Mouse (Mus musculus) urinary bladder, adult 2 months (tissue): ENCODE data around the gene Efcab7. TPM values are rescaled to one million over a fixed set of nuclear protein-coding genes. Genes with fewer than 3 reads are reported as not detected.

Source experiments
- DNase-seq: peaks from one replicate; pipeline ENCODE4 v3.0.0; 2022; ENCODE audit warnings: low spot score
- polyA plus RNA-seq: library from polyadenylated mRNA; depleted of rRNA; stranded (reverse); fragments of >200 nt; gene quantifications from 2 replicates; pipeline ENCODE4 v1.2.3, GENCODE M21; 2012; rRNA removed

Efcab7 gene
- polyA plus RNA-seq, 1 experiment: 15.4 TPM

DNA sequence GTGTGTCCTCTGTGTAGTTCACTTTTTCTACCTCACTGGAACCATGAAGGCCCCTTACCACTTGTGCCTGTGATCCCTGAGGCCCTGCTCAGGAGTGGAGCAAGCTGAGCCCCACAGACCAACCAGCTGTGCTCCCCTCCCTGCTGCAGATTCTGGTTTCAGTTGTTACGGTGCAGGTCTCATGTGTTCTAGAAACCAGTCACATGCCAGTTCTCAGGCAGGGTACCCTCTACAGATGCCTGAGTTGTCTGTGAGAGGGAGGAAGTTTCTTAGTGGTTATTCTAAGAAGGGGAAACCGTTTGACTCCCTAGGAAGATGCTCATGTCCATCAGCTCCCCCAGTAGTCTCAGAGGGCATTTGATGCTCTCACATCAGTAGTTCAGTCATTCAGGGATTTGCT lies 115.6 kb downstream of the Efcab7 start:
- no peak for DNase-seq

- no peak for DNase-seq
These were observed 116.0 kb downstream of the Efcab7 start for GRCm38 (mm10) chr4:99945011-99945410.

- DNase-seq: no peak
These were observed 117.5 kb downstream of the Efcab7 start for GRCm38 (mm10) chr4:99946516-99946915.

GRCm38 (mm10) chr4:99947192-99947591 lies 118.2 kb downstream of the Efcab7 start:
- no peak for DNase-seq

- DNase-seq: no peak
These were observed 118.9 kb downstream of the Efcab7 start for GRCm38 (mm10) chr4:99947896-99948295.

GRCm38 (mm10) chr4:99953904-99954303 lies 124.9 kb downstream of the Efcab7 start:
- no peak for DNase-seq

DNA sequence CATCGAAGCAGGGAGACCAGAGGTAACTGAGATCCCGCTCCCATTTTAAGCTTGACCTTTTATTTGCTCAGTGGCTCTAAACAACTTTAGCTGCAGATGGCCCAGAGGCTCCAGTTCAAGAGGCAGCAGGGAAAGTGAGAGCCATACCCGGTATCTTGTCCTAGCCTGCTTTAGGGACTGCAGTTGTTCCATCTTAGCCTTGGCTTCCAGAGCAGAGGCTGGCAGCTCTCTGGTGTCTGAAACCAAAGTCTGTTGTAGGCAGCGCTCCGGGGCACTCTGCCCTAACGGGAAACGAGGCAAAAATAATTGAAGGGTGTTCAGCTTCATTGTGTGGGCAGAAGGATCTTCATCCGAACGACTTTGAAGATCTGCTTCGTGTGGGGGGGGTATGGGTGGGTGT lies 126.4 kb downstream of the Efcab7 start:
- no peak for DNase-seq

DNA sequence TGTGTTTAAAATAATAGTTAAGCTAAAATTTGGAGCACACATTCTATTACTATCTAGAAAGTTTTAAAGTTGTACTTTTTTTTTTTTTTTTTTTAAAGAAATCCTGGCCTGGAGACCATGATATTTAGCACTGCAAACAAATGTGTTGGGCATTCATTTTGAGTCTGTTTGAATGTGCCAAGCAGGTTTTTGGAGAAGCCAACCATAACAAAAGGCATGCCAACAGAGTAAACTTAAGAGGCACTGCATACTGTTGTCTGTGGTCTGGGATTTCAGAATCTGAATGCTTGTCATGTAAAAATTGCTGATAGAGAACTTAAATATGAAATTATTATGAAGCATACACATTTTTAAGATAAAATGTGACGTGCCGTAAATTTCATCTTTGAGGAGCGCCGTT lies 128.2 kb downstream of the Efcab7 start:
- no peak for DNase-seq

GRCm38 (mm10) chr4:99958084-99958815 lies 129.3 kb downstream of the Efcab7 start:
- no peak for DNase-seq

DNA sequence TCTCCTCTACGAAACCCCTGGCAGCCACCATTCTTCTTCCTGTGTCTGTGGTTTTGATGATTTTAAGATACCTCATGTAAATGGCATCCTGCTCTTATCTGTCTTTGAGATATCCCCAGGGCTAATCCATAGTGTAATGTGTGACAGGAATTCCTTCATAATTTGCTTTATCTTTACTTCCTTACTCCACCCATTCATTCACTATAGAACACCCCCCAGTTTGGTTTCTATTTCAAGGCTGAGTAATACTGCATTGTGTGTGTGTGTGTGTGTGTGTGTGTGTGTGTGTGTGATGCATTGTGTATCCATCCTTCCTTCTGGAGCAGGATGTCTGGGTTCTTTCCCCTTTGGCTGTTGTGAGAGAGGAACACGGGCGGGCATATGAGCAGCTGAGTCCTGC lies 130.3 kb downstream of the Efcab7 start:
- DNase-seq: no peak

Other genes with a start within 250 kb of the Efcab7 start
- gene Foxd3, start 172.9 kb upstream of the Efcab7 start, polyA plus RNA-seq: 1.4 and 2.4 TPM in 2 replicates
- 7.9 and 12.2 TPM in 2 replicates for gene Alg6, start 113.5 kb upstream of the Efcab7 start, polyA plus RNA-seq
- 53.3 and 54.5 TPM in 2 replicates for gene Pgm1, start 100.2 kb downstream of the Efcab7 start, polyA plus RNA-seq
- 6.2 and 7.3 TPM in 2 replicates for gene Itgb3bp, start 100.6 kb downstream of the Efcab7 start, polyA plus RNA-seq